Mouse (Mus musculus) ES-Bruce4 (cell line): ENCODE measurements around the gene Fam111a. TPM values are rescaled to one million over a fixed set of nuclear protein-coding genes. Genes with fewer than 3 reads are reported as not detected.

ENCODE experiments used
- H3K27ac ChIP-seq: 2 replicates; pipeline ENCODE4 v1.5.1; 2012; ENCODE audit warnings: low read length, inconsistent platforms; ENCODE audit not compliant: insufficient read depth
- H3K27me3 ChIP-seq: 2 replicates; pipeline ENCODE4 v1.6.1; 2012; ENCODE audit warnings: mild to moderate bottlenecking, low read length, inconsistent platforms; ENCODE audit not compliant: control insufficient read depth, poor library complexity, insufficient read depth, severe bottlenecking
- H3K36me3 ChIP-seq: 2 replicates; pipeline ENCODE4 v1.6.1; 2012; ENCODE audit warnings: inconsistent platforms, mild to moderate bottlenecking, low read length, moderate library complexity; ENCODE audit not compliant: control insufficient read depth, poor library complexity, insufficient read depth, severe bottlenecking
- H3K4me1 ChIP-seq: one replicate; pipeline ENCODE4 v1.8.1; 2011; ENCODE audit warnings: low read length; ENCODE audit not compliant: control insufficient read depth, insufficient read depth
- H3K4me3 ChIP-seq: 2 replicates; pipeline ENCODE4 v1.5.1; 2011; ENCODE audit warnings: low read depth, mild to moderate bottlenecking, low read length
- H3K9ac ChIP-seq: 2 replicates; pipeline ENCODE4 v1.6.1; 2012; ENCODE audit warnings: low read depth, mild to moderate bottlenecking, inconsistent platforms; ENCODE audit not compliant: poor library complexity, severe bottlenecking
- H3K9me3 ChIP-seq: replicated peaks from 2 replicates; pipeline ENCODE4 v1.6.1; 2012; ENCODE audit warnings: mild to moderate bottlenecking, low read length, inconsistent platforms; ENCODE audit not compliant: control insufficient read depth, poor library complexity, insufficient read depth, severe bottlenecking
- CTCF ChIP-seq: IDR thresholded peaks from one replicate; pipeline ENCODE4 v1.8.1; 2011; ENCODE audit warnings: low read depth, low read length
- EP300 ChIP-seq: IDR thresholded peaks from 2 replicates; pipeline ENCODE4 v1.6.1; 2011; ENCODE audit warnings: low read depth, low read length; ENCODE audit not compliant: insufficient read depth
- POLR2A ChIP-seq: IDR thresholded peaks from one replicate; pipeline ENCODE4 v1.8.1; 2011; ENCODE audit warnings: low read length; ENCODE audit not compliant: insufficient read depth
- polyA plus RNA-seq: library from polyadenylated mRNA; stranded (reverse); fragments of >200 nt; gene quantifications from 2 replicates; pipeline ENCODE4 v1.2.4, GENCODE M21; 2011; ENCODE audit warnings: low read depth; ENCODE audit not compliant: missing spikeins, insufficient read depth, insufficient read length

The Fam111a gene
- polyA plus RNA-seq, 1 experiment = 17.2 TPM

DNA sequence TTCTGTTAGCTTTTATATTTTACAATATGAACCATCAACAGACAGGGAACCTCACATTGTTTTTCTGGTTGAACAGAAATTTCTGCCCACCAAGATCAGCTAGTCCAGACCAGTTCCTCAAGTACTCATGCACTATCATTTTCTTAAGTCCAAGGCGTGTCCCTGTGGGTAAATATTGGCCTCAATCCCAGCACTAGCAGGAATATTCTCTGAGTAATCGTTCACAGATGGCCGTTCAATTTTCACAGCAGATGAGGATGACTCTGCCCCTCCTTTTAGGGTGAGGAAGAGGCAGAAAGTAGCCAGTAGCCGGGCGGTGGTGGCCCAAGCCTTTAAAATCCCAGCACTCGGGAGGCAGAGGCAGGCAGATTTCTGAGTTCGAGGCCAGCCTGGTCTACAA is 29.6 kb downstream of the Fam111a start:
- no peak for TF ChIP-seq CTCF
- TF ChIP-seq EP300 = no peak
- TF ChIP-seq POLR2A = no peak
- Histone ChIP-seq H3K27me3 (no peaks in the 10 kb centered on the region), H3K36me3 (no peaks in the 10 kb centered on the region), H3K4me1 (no peaks in the 10 kb centered on the region), H3K4me3 (no peak overlapping the region), H3K9ac (no peak overlapping the region), H3K9me3 (no peaks in the 10 kb centered on the region), H3K27ac (no peak overlapping the region)

- no peaks in the 10 kb centered on the region for H3K27me3 ChIP-seq
- no peak for TF ChIP-seq EP300
- TF ChIP-seq POLR2A = no peak
- no peak for TF ChIP-seq CTCF
- no peak overlapping the region for H3K4me3 ChIP-seq
- H3K4me1 ChIP-seq = no peaks in the 10 kb centered on the region
- H3K9ac ChIP-seq = no peak overlapping the region
- no peaks in the 10 kb centered on the region for H3K9me3 ChIP-seq
- no peaks in the 10 kb centered on the region for H3K36me3 ChIP-seq
- H3K27ac ChIP-seq = no peak overlapping the region
These were observed 30.0 kb downstream of the Fam111a start for GRCm38 (mm10) chr19:12575514-12575913.

- no peaks in the 10 kb centered on the region for H3K36me3 ChIP-seq
- H3K4me3 ChIP-seq = no peak overlapping the region
- no peak overlapping the region for H3K9ac ChIP-seq
These were observed 31.1 kb downstream of the Fam111a start for GRCm38 (mm10) chr19:12576639-12577038.

DNA sequence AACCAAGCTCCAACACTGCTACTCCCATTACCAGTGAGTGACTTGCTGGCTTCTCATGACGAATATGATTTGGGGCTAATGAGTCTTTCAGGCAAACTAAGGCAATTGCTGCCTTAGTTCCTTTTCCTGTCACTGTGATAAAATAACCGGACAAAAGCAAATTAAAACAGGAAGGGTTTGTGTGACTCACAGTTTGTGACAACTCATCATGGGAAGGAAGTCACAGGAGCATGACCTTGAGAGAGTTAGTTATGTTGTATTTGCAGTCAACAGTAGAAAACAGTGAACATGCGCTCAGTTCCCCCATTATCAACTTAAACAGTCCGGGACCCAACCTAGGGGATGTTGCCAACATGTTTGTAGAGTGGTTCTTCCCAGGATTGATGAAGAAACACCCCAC is 39.8 kb downstream of the Fam111a start:
- H3K27me3 ChIP-seq = no peaks in the 10 kb centered on the region
- H3K9ac ChIP-seq = no peak overlapping the region
- no peaks in the 10 kb centered on the region for H3K4me1 ChIP-seq
- TF ChIP-seq POLR2A (no peak), CTCF (no peak), EP300 (no peak)
- H3K4me3 ChIP-seq = no peak overlapping the region
- no peak overlapping the region for H3K27ac ChIP-seq
- H3K9me3 ChIP-seq = no peaks in the 10 kb centered on the region
- no peaks in the 10 kb centered on the region for H3K36me3 ChIP-seq

More at GRCm38 (mm10) chr19:12576639-12577038, 31.1 kb downstream of the Fam111a start:
- Histone ChIP-seq H3K4me1 (no peaks in the 10 kb centered on the region), H3K9me3 (no peaks in the 10 kb centered on the region), H3K27ac (no peak overlapping the region), H3K27me3 (no peaks in the 10 kb centered on the region)
- TF ChIP-seq POLR2A (no peak), CTCF (no peak), EP300 (no peak)

GRCm38 (mm10) chr19:12591908-12592307 is 46.4 kb downstream of the Fam111a start:
- Histone ChIP-seq H3K4me3 (no peak overlapping the region), H3K4me1 (no peaks in the 10 kb centered on the region), H3K9me3 (no peaks in the 10 kb centered on the region), H3K9ac (no peak overlapping the region), H3K27ac (no peak overlapping the region), H3K36me3 (no peaks in the 10 kb centered on the region), H3K27me3 (no peaks in the 10 kb centered on the region; the same call in 1 of the 2 replicates)
- TF ChIP-seq CTCF = peak; percentile 60
- no peak for TF ChIP-seq EP300
- TF ChIP-seq POLR2A = no peak

DNA sequence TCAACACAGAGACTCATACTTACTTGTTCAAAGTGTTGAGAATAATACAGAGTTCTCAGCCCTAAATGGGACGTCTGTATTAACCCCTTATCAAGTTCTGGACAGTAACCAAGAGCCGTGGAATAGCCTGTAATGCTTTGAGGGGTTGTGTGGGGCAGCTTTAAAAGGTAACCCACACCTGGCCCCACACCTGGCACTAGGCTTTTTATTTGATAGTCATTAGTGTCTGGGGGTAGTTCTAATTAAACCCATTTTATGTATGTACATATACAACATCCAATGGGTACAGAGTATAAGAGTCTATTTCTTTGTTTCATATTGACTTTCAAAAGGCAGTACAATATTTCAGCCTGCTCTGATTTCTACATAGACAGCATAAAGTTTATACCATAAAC is 49.6 kb downstream of the Fam111a start:
- no peaks in the 10 kb centered on the region for H3K36me3 ChIP-seq
- no peaks in the 10 kb centered on the region; the same call in 1 of the 2 replicates for H3K27me3 ChIP-seq
- TF ChIP-seq EP300 (no peak), POLR2A (no peak), CTCF (no peak)
- no peak overlapping the region for H3K9ac ChIP-seq
- no peaks in the 10 kb centered on the region for H3K4me1 ChIP-seq
- no peak overlapping the region for H3K4me3 ChIP-seq
- no peak overlapping the region for H3K27ac ChIP-seq
- H3K9me3 ChIP-seq = no peaks in the 10 kb centered on the region
